Mouse (Mus musculus) splenic B cell, adult 2 months (primary cell): Measurements from ENCODE around the gene Colec11.

Experiments used
- DNase-seq: peaks from one replicate; pipeline ENCODE4 v3.0.0-alpha.2; 2011; ENCODE audit warnings: low read depth, low spot score
- H3K27me3 ChIP-seq: 2 replicates; pipeline ENCODE4 v1.6.1; 2012; ENCODE audit warnings: mild to moderate bottlenecking, low read length, moderate library complexity, mixed read lengths; ENCODE audit not compliant: control insufficient read depth, poor library complexity, insufficient read depth, severe bottlenecking
- H3K36me3 ChIP-seq: 2 replicates; pipeline ENCODE4 v1.6.1; 2012; ENCODE audit warnings: mild to moderate bottlenecking, low read length, moderate library complexity, mixed read lengths; ENCODE audit not compliant: control insufficient read depth, poor library complexity, insufficient read depth, severe bottlenecking

Colec11 gene

GRCm38 (mm10) chr12:28622167-28622532, 1.0 kb downstream of the Colec11 start:
- H3K36me3 ChIP-seq, result no peaks in the 10 kb centered on the region
- no peak for DNase-seq
- H3K27me3 ChIP-seq, result no peaks in the 10 kb centered on the region

DNA sequence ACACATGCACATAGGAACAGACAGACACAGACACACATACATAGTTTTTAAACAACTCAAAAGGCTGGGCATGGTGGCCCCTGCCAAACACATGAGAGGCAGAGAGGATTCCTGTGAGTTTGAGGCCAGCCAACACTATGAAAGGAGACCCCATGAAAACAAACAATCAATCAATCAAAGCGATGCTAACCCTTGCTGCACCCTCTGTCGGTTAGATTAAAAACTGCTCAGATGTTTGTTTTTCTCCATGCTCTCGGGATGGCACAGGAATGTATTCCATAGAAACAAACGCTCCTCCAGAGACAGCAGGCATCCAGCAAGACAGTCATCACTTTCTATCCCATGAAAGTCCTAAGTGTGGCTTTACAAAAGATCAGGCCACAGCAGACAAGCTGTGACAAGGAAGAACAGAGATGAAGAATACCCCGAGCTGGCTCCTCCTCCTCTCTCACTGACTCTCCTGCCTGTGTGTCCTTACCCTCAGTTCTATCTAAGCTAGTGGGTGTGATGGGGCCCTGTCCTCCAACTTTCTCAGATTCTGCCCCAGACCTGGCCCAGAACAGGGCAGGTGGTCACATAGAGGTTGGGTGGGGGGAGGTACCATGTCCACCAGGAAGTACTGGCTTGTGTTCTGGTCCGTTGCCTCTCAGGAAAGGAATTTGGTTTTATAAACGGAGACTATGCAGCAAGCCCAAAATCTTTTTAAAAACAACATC, 1.6 kb downstream of the Colec11 start:
- DNase-seq, result no peak
- no peaks in the 10 kb centered on the region for H3K36me3 ChIP-seq
- no peaks in the 10 kb centered on the region for H3K27me3 ChIP-seq

GRCm38 (mm10) chr12:28617297-28617696, 5.9 kb downstream of the Colec11 start:
- Histone ChIP-seq H3K36me3 (no peaks in the 10 kb centered on the region), H3K27me3 (no peaks in the 10 kb centered on the region)
- DNase-seq, result no peak

- H3K36me3 ChIP-seq, result no peaks in the 10 kb centered on the region
- no peaks in the 10 kb centered on the region for H3K27me3 ChIP-seq
- DNase-seq, result no peak
These were observed 8.8 kb downstream of the Colec11 start for GRCm38 (mm10) chr12:28614401-28614800.

GRCm38 (mm10) chr12:28612391-28612790, 10.8 kb downstream of the Colec11 start:
- no peaks in the 10 kb centered on the region for H3K36me3 ChIP-seq
- DNase-seq, result no peak
- no peaks in the 10 kb centered on the region for H3K27me3 ChIP-seq

DNA sequence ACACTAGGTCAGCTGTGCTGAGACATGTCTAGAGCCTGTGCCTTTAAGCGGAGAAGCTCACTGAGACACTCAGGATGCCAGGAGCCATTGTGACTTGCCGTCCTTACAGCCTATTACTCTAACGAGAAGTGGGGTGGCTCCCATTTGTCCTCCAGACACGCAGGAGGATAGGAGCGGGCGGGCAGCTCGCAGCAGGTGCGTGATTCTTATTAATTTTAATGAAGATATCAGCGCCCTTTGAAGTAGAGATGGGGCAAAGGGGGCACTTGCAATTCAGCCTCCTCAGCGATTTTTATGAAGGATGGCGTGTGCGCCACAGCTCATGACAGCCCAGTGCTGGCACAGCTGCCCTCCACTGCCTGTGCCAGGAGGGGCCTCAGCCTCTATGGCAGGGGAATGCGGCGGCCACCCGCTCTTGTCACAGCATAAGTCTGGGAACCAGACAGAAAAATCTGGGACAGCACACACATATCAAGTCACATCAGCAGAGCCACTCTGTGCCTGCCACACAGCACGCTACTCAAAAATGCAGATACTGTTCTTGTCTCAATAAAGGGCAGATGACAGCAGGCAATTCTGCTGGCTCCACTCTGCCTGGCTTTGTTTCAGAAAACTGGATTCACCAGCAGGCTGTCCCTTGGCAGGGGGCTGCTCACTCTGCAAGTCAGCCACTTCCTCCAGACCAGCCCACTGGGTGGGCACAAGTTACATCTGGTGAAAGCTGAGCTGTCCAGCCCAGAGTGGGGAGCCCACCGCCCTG, 15.5 kb downstream of the Colec11 start:
- DNase-seq, result no peak
- H3K36me3 ChIP-seq, result no peaks in the 10 kb centered on the region
- no peaks in the 10 kb centered on the region for H3K27me3 ChIP-seq

DNA sequence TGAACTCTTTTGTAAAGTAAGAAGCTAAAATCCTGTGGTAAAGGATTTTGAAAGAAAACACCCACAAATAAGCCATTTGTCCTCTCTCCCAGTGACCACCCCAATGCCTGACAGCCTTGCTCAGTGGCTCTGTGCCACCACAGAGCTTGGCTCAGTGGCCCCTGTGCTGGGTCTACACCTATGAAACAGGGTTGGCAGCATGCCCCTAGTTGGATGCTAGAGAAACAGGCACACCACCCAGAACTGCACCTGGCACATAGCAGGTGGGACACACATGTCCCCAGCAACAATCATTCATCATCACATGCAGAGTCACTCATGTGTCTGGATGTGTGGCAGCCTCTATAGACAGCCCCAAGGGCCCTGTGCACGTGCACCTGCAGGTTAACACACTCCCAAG, 19.7 kb downstream of the Colec11 start:
- no peaks in the 10 kb centered on the region for H3K36me3 ChIP-seq
- H3K27me3 ChIP-seq, result no peaks in the 10 kb centered on the region
- no peak for DNase-seq

GRCm38 (mm10) chr12:28602259-28602658, 20.9 kb downstream of the Colec11 start:
- no peak for DNase-seq
- Histone ChIP-seq H3K27me3 (no peaks in the 10 kb centered on the region), H3K36me3 (no peaks in the 10 kb centered on the region)

- H3K27me3 ChIP-seq, result no peaks in the 10 kb centered on the region
- no peak for DNase-seq
- no peaks in the 10 kb centered on the region for H3K36me3 ChIP-seq
These were observed 24.6 kb downstream of the Colec11 start for GRCm38 (mm10) chr12:28598526-28598991.

- Histone ChIP-seq H3K36me3 (no peaks in the 10 kb centered on the region), H3K27me3 (no peaks in the 10 kb centered on the region)
- DNase-seq, result no peak
These were observed 25.1 kb downstream of the Colec11 start for GRCm38 (mm10) chr12:28598110-28598509.

GRCm38 (mm10) chr12:28597699-28598098, 25.5 kb downstream of the Colec11 start:
- no peak for DNase-seq
- Histone ChIP-seq H3K36me3 (no peaks in the 10 kb centered on the region), H3K27me3 (no peaks in the 10 kb centered on the region)

DNA sequence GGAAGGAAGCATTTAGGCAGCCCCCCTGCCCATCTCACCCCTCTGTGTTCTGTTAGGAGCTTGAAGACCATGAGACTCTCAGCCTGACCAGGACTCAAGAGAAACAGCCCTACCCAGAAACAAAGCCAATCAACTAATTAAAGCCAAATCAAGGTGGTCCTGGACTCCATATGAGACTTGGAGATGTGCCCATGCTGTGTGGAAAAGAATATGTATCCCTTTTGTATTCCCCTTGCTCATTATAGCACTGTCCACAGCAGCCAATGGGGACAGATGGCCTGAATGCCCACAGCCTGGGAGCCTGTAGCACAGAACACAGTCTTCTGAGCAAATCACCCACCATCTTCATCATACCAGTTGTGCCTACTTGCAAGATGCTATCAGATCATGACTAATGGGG, 26.3 kb downstream of the Colec11 start:
- DNase-seq, result no peak
- no peaks in the 10 kb centered on the region for H3K27me3 ChIP-seq
- no peaks in the 10 kb centered on the region for H3K36me3 ChIP-seq

- no peaks in the 10 kb centered on the region for H3K27me3 ChIP-seq
- no peak for DNase-seq
- H3K36me3 ChIP-seq, result no peaks in the 10 kb centered on the region
These were observed 32.7 kb downstream of the Colec11 start for GRCm38 (mm10) chr12:28590428-28590827.

GRCm38 (mm10) chr12:28589090-28589868, 33.9 kb downstream of the Colec11 start:
- Histone ChIP-seq H3K36me3 (no peaks in the 10 kb centered on the region), H3K27me3 (no peaks in the 10 kb centered on the region)
- DNase-seq, result peak; percentile 66

DNA sequence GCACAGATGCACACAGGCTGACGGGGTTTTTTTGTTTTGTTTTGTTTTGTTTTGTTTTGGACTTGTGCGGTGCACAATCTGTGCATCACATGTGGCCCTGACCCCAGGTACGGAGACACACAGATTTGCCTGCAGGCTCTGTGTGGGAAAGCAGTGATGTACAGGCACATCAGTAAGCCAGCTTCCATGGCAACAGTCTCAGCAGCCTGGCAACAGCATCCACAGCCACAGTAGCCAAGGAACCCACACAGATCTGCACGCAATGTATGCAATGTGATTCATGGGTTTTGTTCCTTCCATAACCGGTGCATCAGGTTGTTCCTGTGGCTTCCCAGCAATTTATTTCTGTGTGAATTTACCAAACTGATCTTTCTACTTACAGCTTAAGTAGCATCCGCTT, 35.2 kb downstream of the Colec11 start:
- no peaks in the 10 kb centered on the region for H3K36me3 ChIP-seq

More for the DNA sequence above, 35.2 kb downstream of the Colec11 start:
- no peak for DNase-seq
- no peaks in the 10 kb centered on the region for H3K27me3 ChIP-seq
